Mouse (Mus musculus) embryo, embryonic 10 days (tissue): ENCODE results near the gene Runx1.

Source experiments
- DNase-seq: peaks from one replicate; pipeline ENCODE4 v3.0.0-alpha.2; 2015; ENCODE audit warnings: low spot score

The Runx1 gene

GRCm38 (mm10) chr16:92825908-92826650 is at the start of gene Runx1:
Runx1 (minus strand) TSS chr16:92826149.
- no peak for DNase-seq

- no peak for DNase-seq
Observed at GRCm38 (mm10) chr16:92874015-92874414, 48.1 kb upstream of the Runx1 start.

- DNase-seq = no peak
Observed at GRCm38 (mm10) chr16:92871728-92872127, 45.8 kb upstream of the Runx1 start.

GRCm38 (mm10) chr16:92868550-92868949 is 42.6 kb upstream of the Runx1 start:
- DNase-seq = no peak

GRCm38 (mm10) chr16:92867261-92867935 is 41.4 kb upstream of the Runx1 start:
- no peak for DNase-seq

GRCm38 (mm10) chr16:92865314-92865713 is 39.4 kb upstream of the Runx1 start:
- no peak for DNase-seq

- no peak for DNase-seq
Observed at GRCm38 (mm10) chr16:92864191-92864590, 38.2 kb upstream of the Runx1 start.

GRCm38 (mm10) chr16:92863179-92863578 is 37.2 kb upstream of the Runx1 start:
- no peak for DNase-seq

GRCm38 (mm10) chr16:92862430-92862829 is 36.5 kb upstream of the Runx1 start:
- DNase-seq = no peak

- no peak for DNase-seq
Observed at GRCm38 (mm10) chr16:92861571-92861970, 35.6 kb upstream of the Runx1 start.

GRCm38 (mm10) chr16:92860649-92861048 is 34.7 kb upstream of the Runx1 start:
- DNase-seq = no peak

- DNase-seq = no peak
Observed at GRCm38 (mm10) chr16:92856779-92857178, 30.8 kb upstream of the Runx1 start.

GRCm38 (mm10) chr16:92852276-92852675 is 26.3 kb upstream of the Runx1 start:
- DNase-seq = no peak

GRCm38 (mm10) chr16:92850416-92850815 is 24.5 kb upstream of the Runx1 start:
- DNase-seq = no peak

- DNase-seq = no peak
Observed at GRCm38 (mm10) chr16:92847762-92848300, 21.9 kb upstream of the Runx1 start.

- peak; percentile 46 for DNase-seq
Observed at GRCm38 (mm10) chr16:92845244-92846225, 19.6 kb upstream of the Runx1 start.

- no peak for DNase-seq
Observed at GRCm38 (mm10) chr16:92838709-92839108, 12.8 kb upstream of the Runx1 start.

- no peak for DNase-seq
Observed at GRCm38 (mm10) chr16:92831341-92831740, 5.4 kb upstream of the Runx1 start.

- no peak for DNase-seq
Observed at GRCm38 (mm10) chr16:92830479-92830878, 4.5 kb upstream of the Runx1 start.

GRCm38 (mm10) chr16:92828308-92828862 is 2.4 kb upstream of the Runx1 start:
- no peak for DNase-seq

- peak; percentile 49 for DNase-seq
Observed at GRCm38 (mm10) chr16:92827663-92828307, 1.8 kb upstream of the Runx1 start.
